Mouse (Mus musculus) megakaryocyte, adult 5-6 weeks (primary cell): ENCODE results near the gene Meox1. TPM values are rescaled to one million over a fixed set of nuclear protein-coding genes. Genes with fewer than 3 reads are reported as not detected.

Experiments
- ATAC-seq: 2 replicates; pipeline ENCODE4 v1.8.0; 2016; ENCODE audit warnings: mild to moderate bottlenecking, inconsistent platforms; ENCODE audit not compliant: poor library complexity, severe bottlenecking
- total RNA-seq, 2 experiments: library from RNA; stranded (forward) in 1 of 2; stranded (reverse) in 1 of 2; fragments of 153-499, 151-499 nt in 1 of 2; fragments of 221-1000, 200-1000 nt in 1 of 2; gene quantifications; 2 replicates each; pipeline versions ENCODE4 v1.2.3 to v1.2.4; 2015 to 2017

Gene Meox1
- total RNA-seq, 2 experiments from 2014 or later, result 0.15 TPM; not detected in 1

- no peak for ATAC-seq
Measured at GRCm38 (mm10) chr11:101901309-101901708, 7.1 kb upstream of the Meox1 start.

- no peak for ATAC-seq
Measured at GRCm38 (mm10) chr11:101898328-101898727, 4.2 kb upstream of the Meox1 start.

DNA sequence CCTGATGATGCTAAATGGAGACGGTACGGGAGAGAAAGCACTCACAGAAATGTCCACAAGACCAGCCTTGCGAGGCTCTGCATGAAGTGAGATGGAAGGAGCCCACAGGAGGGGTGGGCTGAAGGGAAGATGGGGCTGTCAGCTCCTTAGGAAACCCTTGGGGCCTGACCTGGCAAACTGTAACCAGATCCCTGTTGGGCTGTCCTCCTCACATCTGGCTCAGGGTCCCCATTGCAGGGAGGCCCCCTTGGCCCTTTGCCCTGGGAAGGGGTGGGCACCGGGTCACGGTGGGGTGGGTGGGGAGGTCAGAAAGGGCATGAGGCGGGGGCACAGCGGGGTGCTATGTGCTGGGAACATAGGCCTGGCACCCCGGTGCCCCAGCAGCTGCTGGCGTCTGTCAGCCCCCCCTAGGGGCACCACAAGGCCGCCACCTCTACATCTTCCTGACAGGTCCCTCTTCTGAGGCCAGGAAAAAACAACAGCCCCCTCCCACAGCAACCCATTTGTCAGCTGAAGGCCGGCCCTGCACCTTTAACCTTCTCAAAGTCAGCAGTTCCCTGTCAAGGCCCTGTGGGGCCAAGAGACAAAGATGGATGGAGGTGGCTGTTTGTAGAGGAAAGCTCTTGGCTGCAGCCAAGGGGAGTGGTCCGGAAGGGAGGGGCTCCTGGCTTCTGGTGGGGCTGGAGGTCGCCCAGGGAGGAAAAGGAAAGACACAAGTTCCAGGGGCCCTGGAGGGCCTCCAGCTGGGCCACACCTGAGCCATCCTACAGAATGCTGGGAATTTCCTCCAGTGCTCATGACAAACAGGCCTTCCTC lies 2.6 kb upstream of the Meox1 start:
- no peak for ATAC-seq

- ATAC-seq, result no peak
Measured at GRCm38 (mm10) chr11:101893560-101893959, 614 bp downstream of the Meox1 start.

- ATAC-seq, result no peak
Measured at GRCm38 (mm10) chr11:101891451-101891850, 2.7 kb downstream of the Meox1 start.

DNA sequence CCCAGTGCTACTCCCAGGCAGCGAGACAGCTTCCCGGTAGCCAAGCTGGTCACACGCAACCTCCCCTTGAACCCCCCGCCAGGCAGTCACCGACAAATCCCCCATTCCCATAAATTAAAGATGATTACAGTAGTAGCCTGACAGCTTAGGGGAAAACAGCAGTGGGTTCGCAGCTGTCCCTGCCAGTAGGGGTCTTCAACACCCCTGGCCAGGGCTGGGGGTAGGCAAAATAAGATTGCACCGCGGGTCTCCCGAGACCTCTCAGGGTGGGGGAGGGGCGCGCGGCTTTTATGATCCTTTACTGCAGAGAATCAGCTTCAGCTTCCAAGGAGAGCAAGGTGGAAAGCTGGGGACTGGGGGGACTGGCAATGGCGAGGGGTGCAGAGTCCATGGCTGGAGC lies 4.4 kb downstream of the Meox1 start:
- ATAC-seq, result no peak

DNA sequence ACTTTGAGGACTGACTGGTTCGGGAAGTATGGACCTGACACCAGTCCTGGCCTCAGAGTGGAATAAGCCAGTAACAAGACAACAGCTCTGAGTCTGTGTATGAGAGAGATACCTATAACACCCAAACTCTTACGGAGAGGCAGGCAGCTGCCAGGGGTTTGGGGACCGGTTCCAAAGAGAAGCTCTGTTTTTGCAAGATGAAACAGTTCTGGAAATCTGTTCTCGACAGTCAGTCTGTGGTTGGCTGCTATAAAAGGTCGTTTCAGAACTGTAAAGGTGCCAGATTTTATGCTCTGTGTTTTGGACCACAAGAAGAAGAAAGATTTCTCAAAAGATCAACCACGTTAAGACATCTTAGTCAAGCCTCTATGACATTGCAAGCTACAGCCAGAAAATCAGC lies 5.4 kb downstream of the Meox1 start:
- no peak for ATAC-seq

GRCm38 (mm10) chr11:101886436-101886835 lies 7.7 kb downstream of the Meox1 start:
- ATAC-seq, result no peak

GRCm38 (mm10) chr11:101885881-101886319 lies 8.3 kb downstream of the Meox1 start:
- ATAC-seq, result no peak

DNA sequence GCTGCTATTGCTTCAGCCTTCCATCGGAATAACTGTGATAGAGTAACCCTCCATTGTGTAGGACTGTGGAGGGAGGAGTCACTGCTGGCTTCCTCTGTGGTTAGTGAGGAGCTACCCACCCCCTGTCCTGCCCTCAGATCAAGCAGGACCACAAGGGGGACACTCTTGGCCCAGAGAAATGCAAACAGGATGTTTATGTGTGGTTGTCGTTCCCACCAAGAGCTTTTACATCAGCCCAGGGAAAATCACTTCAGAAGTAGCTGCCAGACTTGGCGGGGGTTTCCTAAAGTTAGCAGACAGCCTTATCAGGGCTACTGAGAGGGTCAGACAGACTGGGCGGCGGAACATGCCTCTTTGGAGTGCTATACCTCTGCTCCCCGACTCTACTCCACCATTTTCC lies 8.9 kb downstream of the Meox1 start:
- ATAC-seq, result no peak

GRCm38 (mm10) chr11:101883911-101884310 lies 10.3 kb downstream of the Meox1 start:
- ATAC-seq, result no peak

- no peak for ATAC-seq
Measured at GRCm38 (mm10) chr11:101882500-101883290, 11.5 kb downstream of the Meox1 start.

DNA sequence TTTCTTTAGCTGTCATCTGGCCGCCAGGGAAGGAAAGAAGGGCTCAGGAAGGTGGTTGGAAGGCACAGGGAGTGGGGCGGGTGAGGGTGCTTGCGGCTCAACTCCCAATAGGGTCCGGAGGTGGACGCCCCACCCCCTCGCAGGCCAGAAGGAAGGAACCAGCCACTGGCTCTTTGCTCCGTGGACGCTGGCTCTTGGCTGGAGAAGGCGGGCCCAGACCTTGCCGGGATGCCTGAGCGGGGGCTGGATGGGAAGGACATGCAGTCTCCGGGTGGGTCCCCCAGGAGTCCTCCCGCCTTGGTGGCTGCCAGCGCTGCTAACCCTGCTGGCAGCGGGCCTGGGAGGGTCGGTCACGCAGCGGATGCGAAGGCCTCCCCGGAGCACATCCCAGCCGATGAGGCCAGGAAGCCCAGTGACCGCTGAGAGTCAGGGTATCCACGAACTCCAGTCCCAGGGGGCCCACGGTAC lies 12.5 kb downstream of the Meox1 start:
- no peak for ATAC-seq

DNA sequence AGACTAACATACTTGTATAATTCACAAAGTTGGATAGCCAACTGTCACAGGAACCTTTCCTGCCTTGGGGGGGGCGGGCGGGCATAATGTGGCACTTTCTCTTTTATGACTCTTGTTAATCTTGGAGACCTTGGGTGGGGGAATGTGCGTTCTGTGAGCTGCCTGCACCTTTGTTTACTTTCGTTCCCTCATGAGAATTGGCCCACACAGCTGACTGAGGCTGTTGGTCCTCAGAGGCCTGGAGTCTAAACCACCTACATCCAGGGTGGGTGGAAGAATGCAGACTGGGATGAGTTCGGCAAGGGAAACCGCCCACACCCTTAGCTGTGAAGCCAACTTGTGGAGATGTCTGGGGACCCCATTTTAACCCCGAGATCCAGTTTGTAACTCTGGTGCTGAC lies 13.0 kb downstream of the Meox1 start:
- 0 out of 2 replicates have a peak, but pooled peaks have one; percentile 7 for ATAC-seq

DNA sequence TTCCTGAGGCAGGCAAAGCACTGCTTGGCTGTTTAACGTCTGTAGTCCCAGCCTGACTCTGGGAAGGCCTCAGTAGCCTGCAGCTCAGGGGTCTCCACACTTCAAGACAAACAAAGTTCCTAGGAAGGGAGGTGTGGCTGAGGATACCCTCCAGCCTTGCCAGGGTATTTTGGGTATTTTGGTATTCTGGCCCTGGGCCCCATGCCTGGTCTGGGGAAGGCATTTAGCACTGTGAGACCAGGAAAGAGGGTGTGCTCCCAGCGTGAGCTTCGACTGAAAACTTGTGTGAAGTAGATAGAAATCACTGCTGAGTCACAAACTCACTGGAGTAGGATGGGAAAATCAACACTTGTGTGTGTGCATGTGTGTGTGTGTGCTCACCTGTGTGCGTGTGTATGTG lies 14.5 kb downstream of the Meox1 start:
- ATAC-seq, result no peak

DNA sequence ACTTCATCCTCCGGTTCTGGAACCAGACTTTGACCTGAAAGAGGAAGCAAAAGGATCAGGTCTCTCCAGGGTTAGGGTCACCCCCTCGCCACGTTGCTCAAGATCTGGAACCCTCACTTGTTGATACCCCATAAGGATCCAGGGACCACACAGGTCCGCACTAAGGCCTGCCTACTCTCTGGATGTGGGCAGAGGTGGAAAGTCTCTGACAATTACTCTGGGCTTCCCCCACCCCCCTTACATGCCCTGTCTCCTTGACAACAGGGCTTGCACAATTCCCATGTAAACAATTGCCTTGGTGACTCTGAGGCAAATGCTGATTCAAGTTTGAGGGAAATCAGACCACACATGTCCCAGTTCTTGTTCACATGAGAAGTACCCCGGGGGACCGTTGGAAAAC lies 15.5 kb downstream of the Meox1 start:
- no peak for ATAC-seq

DNA sequence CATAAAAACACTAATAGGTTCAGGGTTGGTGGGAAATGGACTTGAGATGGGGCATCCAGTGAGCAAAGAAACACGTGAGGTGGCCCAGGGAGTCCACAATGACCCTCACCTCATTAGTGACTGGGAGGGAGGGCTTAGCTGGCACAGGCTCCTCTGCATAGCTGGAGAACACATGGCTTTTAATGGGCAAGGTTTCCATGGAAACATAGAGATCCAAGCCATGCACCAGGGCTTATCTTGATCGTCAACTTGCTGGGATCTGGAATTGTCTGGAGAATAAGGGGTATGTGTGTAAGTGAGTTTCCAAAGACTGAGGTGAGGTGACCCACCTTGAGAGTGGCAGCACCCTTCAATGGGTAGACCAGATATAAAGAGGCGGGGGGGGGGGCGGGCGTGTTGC lies 19.2 kb downstream of the Meox1 start:
- no peak for ATAC-seq

DNA sequence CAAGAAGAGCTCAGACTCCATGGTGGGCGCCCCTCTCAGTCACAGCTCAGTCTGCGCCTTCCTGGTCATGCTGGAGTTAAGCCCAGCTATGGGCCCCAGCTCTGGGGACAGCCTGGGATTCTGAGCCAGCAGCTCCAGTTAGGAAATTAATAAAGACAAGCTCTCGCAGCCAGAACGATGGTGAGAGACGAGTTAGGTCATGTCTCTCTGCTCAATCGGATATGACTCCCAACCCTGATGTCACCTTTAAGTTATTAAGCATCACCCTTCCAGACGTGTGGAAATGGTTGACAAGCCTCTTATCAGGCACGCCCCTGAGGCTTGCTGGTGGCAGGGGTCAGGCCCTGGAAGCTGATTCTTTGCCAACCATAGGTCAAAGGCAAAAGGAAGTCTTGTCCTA lies 20.3 kb downstream of the Meox1 start:
- no peak for ATAC-seq

- ATAC-seq, result no peak
Measured at GRCm38 (mm10) chr11:101871435-101871834, 22.7 kb downstream of the Meox1 start.

DNA sequence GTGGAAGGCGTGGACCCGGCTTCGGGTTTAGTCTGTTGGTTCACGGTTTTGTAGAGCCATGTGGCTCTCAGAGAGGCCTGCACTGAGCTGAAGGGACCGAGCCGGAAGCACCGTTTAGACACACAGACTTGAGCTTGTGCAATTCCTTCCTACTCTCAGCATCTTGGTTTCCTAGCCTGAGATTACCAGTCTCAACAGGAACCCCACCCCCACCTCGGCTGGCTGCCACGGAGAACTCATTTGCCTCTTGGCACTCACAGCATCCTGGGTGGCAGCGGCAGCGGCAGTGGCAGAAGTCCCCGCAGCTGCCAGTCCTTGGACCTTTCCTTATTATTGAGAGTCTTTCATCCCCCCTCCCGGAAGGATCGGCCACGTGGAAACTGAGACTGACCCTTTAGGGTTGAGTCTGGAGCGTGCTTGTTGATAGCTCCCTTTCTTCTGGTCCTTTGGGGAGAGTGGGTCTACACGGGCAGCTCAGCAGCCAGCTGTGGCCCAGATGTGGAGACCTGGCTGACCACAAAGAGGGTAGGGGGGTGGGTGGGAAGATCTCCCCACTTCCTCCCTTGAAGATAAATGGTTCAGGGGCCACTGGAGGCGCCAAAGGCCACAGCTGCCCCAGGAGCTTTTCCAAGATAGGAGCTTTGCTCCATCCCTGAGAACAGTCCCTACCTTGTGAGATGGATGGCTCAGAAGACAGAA lies 24.0 kb downstream of the Meox1 start:
- peak; percentile 82 for ATAC-seq

DNA sequence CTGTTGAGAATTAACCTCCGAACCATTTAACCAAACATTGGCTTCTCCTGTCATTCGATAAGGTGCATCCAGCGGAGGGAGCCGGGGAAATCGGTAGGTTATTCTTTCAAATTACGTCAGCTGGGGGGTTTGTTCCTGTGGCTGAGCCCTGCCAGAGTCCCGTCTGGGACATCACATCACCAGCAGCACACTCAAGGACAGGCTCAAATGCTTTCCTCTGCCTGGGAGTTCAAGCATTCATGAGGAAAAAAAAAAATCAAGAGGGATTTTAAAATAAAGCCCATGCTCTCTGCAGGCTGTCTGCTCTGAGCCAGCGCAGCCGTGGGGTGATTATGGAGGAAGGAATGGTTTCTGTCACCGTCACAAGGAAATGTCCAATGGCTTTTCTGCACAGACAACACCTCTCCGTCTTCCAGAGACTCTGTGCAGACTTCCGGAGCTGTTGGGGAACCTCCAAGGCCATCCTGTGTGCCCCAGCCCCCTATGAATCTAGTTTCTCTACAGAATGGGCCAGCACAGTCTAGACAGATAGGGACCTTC lies 26.6 kb downstream of the Meox1 start:
- ATAC-seq, result no peak
